Mouse (Mus musculus) heart, postnatal 10 days (tissue): ENCODE measurements around the gene Fam162a. TPM values are rescaled to one million over a fixed set of nuclear protein-coding genes. Genes with fewer than 3 reads are reported as not detected.
"Not testable (repeated sequence)": the region's sequence is repeated elsewhere in the genome, so short reads cannot be mapped to it uniquely, and the experiment has no call there.

Experiments
- DNase-seq, 2 experiments: peaks; one replicate each; pipeline ENCODE4 v3.0.0; 2021
- intact Hi-C: fragments of 180-260 bp; cut with DNase I; formaldehyde crosslinking; loops from one replicate; pipeline ENCODE4 v1.15.1; 2025
- total RNA-seq, 2 experiments: library from RNA; stranded (reverse); gene quantifications; 2 replicates each; pipeline ENCODE4 v1.2.3; 2021

The Fam162a gene
- 100 to 1,000 TPM; 205 to 214 TPM for total RNA-seq

GRCm38 (mm10) chr16:36071450-36072379 is at the start of gene Fam162a, which contains the start of gene Ccdc58:
Fam162a (minus strand) TSS chr16:36071594.
Ccdc58 (plus strand) TSS chr16:36071685.
- intact Hi-C loops = loop anchor here (2.0 to 10.0 kb wide), 3 partner anchors 29 to 943 kb away; partner anchors contain the start of gene Polq
- peak; percentile 94 to 95 for DNase-seq

- DNase-seq, intact Hi-C loops: not testable (repeated sequence)
These were observed 44.4 kb upstream of the Fam162a start for GRCm38 (mm10) chr16:36115751-36116150.

GRCm38 (mm10) chr16:36111486-36111885 is 40.1 kb upstream of the Fam162a start:
- DNase-seq, intact Hi-C loops: not testable (repeated sequence)

- no peak for DNase-seq
- intact Hi-C loops = no loop called here
These were observed 30.8 kb upstream of the Fam162a start for GRCm38 (mm10) chr16:36102211-36102610.

GRCm38 (mm10) chr16:36101526-36101925 is 30.1 kb upstream of the Fam162a start:
- no peak for DNase-seq
- intact Hi-C loops = no loop called here

GRCm38 (mm10) chr16:36097813-36098499 is 26.6 kb upstream of the Fam162a start:
- DNase-seq, intact Hi-C loops: not testable (repeated sequence)

GRCm38 (mm10) chr16:36094079-36094478 is 22.7 kb upstream of the Fam162a start:
- DNase-seq = no peak
- intact Hi-C loops = no loop called here

- DNase-seq = no peak
- intact Hi-C loops = no loop called here
These were observed 19.6 kb upstream of the Fam162a start for GRCm38 (mm10) chr16:36090785-36091509.

GRCm38 (mm10) chr16:36089850-36090616 is 18.6 kb upstream of the Fam162a start:
- DNase-seq = no peak
- intact Hi-C loops = loop anchor here (10.0 kb wide), 1 partner anchor 735 kb away; the partner anchor contains the start of gene Iqcb1

- intact Hi-C loops = loop anchor here (10.0 kb wide), 1 partner anchor 736 kb away; the partner anchor contains the start of gene Iqcb1
- DNase-seq = peak in 1 of 2 experiments; percentile 29
These were observed 17.7 kb upstream of the Fam162a start for GRCm38 (mm10) chr16:36089065-36089464.

- intact Hi-C loops = loop anchor here (10.0 kb wide), 1 partner anchor 737 kb away; the partner anchor contains the start of gene Iqcb1
- no peak for DNase-seq
These were observed 16.5 kb upstream of the Fam162a start for GRCm38 (mm10) chr16:36087846-36088245.

- DNase-seq = no peak
- intact Hi-C loops = loop anchor here (10.0 kb wide), 2 partner anchors 745 to 935 kb away; partner anchors contain the start of genes Iqcb1 and Polq
These were observed 8.5 kb upstream of the Fam162a start for GRCm38 (mm10) chr16:36079916-36080315.

GRCm38 (mm10) chr16:36074772-36075171 is 3.4 kb upstream of the Fam162a start:
- DNase-seq = no peak
- intact Hi-C loops = loop anchor here (5.0 to 10.0 kb wide), 2 partner anchors 92 to 940 kb away; partner anchors contain the start of gene Polq

GRCm38 (mm10) chr16:36072410-36073011 is 1.1 kb upstream of the Fam162a start:
- intact Hi-C loops = loop anchor here (5.0 to 10.0 kb wide), 2 partner anchors 90 to 942 kb away; partner anchors contain the start of gene Polq

GRCm38 (mm10) chr16:36071071-36071449 is 334 bp downstream of the Fam162a start:
- intact Hi-C loops = loop anchor here (2.0 to 10.0 kb wide), 3 partner anchors 28 to 944 kb away; partner anchors contain the start of gene Polq
- DNase-seq = no peak

More at GRCm38 (mm10) chr16:36072410-36073011, 1.1 kb upstream of the Fam162a start:
- DNase-seq = no peak

GRCm38 (mm10) chr16:36069819-36070575 is 1.4 kb downstream of the Fam162a start:
- intact Hi-C loops = loop anchor here (2.0 to 10.0 kb wide), 3 partner anchors 27 to 945 kb away; partner anchors contain the start of gene Polq
- no peak for DNase-seq

GRCm38 (mm10) chr16:36068356-36068755 is 3.0 kb downstream of the Fam162a start:
- DNase-seq = no peak
- intact Hi-C loops = no loop called here

GRCm38 (mm10) chr16:36067694-36068093 is 3.7 kb downstream of the Fam162a start:
- no peak for DNase-seq
- intact Hi-C loops = no loop called here
